Mouse (Mus musculus) frontal cortex, postnatal 14 days (tissue): ENCODE results near the gene Cdk5rap1.
"Not testable (repeated sequence)": the region's sequence is repeated elsewhere in the genome, so short reads cannot be mapped to it uniquely, and the experiment has no call there.

Source experiments
- DNase-seq, 2 experiments: peaks; one replicate each; pipeline ENCODE4 v3.0.0; 2022; ENCODE audit warnings: low spot score in 2 of 2

Cdk5rap1 gene

DNA sequence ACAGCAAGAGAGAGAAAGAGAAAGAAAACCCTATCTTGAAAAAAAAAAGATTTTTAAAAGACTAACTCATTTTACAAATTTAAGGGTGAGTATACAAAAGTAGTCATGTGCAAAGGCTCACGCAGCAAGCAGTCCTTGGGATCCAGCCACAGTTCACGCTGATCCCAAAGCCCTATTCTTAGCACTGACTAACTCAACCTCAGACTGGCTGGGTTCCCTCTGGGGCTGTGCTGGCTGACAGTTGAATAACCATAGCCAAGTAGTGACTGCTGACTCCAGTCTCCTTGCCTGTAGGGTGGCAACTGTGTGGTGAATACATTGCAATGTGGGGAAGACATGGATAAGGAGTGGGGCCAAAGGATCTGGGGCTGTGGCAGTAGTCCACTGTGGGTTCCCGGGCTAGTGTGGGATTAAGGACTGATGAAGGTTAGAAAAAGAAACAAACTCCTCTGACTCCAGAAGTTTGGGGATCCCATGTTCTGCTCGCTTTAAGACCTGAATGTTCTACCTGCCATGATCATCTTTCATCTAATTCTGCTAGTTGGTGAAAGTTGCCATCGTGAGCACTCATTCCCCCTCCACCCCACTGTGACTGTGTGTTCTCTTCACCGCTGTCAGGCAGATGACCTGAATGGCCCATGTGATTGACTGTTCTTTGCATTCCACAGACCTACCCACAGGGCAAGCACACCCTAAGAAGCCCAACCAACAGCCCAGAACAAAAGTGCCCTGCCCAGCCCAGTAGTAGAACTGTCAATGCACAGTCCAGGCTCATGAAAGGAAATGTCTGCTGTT, 2.2 kb upstream of the Cdk5rap1 start:
- no peak for DNase-seq

DNA sequence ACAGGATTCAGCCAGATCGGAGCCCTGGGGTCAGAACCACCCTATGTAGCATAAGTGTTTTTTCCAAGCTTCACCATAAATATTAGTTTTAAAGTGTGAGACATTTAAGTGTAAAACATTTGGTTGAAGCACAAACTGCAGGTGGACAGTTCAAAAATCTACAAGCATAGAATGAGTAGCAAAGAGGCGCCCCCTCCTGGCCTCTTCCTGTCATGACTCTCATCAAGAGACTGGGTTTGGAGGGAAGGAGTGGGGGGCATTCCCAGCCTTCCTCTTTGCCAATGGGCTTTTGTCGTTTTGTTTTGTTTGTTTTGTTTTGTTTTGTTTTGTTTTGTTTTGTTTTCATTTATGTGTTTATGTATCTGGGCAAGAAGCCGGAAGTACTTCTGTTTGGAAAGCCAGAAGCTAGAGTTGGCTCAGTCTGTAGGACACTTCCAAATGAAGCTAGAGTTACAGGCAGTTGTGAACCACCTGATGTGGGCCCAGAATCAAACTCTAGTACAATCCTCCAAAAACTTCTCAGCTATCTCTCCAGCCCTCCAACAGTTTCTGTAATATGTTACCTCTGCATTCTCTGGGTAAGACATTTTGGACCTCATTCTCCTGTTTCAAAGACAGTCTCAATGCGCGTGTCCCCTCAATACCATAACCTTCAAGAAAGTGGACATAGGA, 1.3 kb upstream of the Cdk5rap1 start:
- peak in 1 of 2 experiments; percentile 62 for DNase-seq

DNA sequence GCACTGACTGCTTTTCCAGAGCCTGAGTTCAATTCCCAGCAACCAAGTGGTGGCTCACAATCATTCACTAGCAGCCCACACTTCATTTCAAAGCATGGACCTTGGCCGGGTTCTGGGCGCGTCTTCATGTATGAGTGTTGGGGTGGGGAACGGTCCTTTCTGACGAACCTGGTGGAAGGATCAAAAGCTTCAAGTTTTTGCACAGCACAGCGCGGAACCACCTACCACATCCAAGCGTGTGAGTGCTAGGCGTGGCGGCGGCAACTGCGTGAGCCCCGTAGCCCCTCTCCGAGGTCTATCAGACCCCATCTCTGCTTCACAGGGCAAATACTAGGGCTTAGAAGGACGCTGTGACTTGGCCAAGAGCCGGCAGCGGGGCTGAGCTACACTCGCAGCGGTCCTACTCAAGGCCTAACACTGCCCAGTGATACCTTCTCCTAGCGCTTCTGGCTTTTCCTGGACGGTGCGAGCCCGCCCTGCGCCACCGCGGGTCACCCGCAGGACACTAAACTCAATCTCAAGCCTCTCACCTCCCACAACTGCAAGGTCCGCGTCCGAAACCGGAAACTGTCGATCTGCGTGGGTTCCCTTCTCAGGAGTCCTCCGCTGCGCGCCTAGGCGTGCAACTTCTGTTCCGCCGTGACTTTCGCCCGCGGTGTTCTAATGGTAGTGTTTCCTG, 520 bp downstream of the Cdk5rap1 start:
- peak; percentile 77 to 78 for DNase-seq

DNA sequence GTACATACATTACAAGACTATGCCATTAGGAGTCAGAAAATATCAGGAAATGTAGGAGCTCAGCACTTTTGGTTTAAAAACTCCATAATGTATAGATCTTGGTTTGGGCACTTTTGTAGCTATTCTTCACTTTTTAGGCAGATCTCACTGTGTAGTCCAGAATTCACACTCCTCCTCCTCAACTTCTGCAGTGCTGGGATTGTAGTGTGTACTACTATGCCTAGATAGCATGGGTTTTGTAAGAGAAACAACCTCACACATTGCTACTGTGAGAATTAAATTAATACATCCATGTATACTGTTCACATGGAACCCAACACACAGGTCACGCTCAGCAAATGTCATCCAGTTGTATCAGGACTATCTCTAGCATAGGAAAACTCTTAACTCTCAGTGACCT, 5.3 kb downstream of the Cdk5rap1 start:
- DNase-seq = no peak

DNA sequence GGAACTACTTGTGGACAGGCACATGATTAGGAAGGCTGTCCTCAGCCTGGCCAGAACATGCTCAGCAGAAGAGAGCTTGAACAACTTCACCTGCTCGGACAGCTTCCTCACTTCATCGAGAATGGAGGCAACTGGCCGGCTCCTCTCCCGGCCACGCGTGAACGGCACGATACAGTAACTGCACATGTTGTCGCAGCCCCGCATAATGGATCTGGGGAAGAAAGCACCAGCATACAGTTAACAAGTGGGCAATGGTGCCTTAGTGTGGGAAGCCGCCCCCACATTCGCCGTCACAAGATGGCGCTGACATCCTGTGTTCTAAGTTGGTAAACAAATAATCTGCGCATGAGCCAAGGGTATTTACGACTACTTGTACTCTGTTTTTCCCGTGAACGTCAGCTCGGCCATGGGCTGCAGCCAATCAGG, 18.8 kb downstream of the Cdk5rap1 start:
- DNase-seq = not testable (repeated sequence)

DNA sequence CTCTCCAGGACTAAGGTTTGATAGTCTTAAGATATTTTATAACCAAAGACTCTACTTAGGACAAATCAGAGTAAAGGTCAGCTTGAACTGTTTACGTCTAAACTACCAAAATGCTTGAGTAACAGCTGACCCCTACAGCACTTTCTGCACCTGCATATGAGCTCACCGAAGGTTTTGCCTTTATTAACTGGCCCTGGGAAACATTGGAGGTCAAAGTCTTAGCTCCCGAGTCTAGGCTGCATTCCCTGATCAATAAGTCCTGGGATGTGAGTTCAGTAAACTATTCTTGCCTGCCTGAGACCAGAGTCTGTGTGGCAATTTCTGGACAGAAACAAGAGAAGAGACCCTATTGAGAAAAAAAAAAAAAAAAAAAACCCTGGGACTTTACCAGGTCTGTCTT, 24.7 kb downstream of the Cdk5rap1 start:
- DNase-seq = no peak

DNA sequence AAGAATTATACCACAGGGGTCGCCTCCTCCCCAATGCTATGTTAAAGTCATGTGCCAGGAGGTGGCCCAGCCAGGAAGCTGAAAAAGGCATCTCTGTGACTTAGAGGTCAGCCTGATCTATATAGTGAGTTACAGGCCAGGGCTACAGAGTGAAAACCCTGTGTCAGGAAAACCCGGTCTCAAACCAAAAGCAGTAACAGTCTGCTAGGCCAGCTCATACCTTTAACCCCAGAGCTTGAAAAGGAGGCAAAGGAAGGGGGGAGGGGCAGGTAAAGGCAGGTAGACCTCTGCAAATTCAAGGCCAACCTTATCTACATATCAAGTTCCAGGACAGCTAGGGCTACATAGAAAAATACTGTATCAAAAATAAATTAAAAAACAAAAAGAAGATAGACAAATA, 33.5 kb downstream of the Cdk5rap1 start:
- no peak for DNase-seq

DNA sequence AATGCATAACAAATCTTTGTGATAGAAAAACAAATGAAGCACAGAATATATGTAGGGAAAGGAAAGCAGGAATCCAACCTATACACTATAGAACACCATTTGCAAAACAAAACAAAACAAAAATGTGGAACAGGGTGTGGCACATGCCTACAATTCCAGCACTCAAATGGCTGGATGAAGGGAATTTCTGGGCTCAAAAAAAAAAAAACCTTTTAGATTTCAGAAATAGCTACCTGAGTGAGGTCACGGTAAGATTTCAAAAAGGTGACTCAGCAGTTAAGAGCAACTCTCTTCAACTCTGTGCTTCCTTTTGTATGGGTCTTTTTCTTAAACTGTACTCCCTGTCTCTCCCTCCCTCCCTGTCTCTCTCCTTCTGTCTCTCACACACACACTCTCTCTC, 34.6 kb downstream of the Cdk5rap1 start:
- DNase-seq = no peak

DNA sequence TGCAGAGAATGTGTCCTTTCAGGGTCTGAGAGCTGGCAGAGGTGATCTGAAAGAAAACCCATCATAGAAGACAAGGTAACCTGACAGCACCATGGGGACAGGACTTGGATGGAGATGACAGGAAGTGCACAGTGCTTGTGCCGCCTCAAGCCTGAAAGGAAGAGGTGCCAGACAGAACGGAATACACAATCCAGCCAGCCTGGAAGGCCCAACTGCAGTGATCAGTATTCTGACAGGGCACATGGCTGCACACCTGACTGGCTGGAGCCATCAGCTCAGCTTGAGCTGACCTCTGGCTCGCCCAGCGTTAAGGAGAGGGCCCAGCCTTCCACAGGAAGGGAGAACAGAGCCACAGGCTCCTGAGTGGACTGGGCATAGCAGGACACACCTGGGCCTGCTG, 37.2 kb downstream of the Cdk5rap1 start:
- no peak for DNase-seq

DNA sequence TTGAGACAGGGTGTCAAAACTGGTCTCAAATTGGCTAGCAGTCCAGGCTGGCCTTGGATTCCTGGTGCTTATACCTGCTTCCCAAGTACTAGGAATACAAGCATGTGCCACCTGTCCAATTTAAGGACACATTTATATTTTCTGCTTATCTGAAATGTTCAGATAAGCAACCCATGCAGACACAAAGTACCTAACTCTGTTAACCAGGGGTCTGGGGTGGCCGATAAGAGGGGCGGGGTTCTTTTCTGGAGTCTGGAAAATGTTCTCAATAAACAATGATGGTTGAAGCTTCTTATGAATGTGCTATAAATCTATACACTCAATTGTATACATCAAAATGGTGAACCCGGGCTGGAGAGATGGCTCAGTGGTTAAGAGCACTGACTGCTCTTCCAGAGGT, 46.0 kb downstream of the Cdk5rap1 start:
- no peak for DNase-seq

DNA sequence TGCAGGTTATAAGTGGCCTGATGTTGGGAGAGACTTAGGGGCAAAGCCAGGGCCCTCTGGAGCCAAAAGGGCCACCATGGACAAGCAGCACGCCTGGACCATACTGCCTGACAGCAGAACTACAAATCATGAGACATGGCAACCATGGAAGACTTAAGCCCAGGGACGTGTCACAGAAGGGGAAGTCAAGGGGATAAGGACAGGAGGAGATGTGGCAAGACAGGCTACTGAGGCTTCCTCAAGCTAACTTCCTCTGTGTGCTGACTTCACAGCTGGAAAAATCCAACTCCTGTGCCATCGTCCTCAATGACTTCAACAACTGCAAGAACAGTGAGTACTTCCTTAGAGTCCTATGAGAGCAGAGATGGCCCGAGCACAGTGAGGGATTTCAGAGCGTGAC, 59.0 kb downstream of the Cdk5rap1 start:
- DNase-seq = not testable (repeated sequence)

DNA sequence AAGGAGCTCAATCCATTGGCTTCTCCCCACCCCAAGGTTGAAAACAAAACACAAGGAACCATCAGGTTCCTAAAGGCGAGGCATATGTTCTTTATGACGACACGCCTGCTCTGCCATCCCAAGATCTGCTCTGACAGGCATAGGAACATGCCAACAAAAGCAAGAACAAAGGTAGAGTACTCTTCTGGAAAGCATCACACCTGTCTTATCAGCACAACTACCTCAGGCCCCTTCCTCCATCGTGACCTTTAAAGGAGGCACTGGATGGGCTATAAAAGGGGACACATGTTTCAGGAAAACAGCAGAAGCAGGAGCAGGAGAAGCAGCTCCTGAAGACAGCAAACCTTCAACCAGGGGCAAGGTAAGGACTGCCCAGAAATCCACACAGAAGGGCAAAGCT, 65.9 kb downstream of the Cdk5rap1 start, which contains the start of gene Bpifb9b:
Gene Bpifb9b, plus strand, starts transcription at position 301 of the 400 bp plus-strand sequence.
- DNase-seq = not testable (repeated sequence)

DNA sequence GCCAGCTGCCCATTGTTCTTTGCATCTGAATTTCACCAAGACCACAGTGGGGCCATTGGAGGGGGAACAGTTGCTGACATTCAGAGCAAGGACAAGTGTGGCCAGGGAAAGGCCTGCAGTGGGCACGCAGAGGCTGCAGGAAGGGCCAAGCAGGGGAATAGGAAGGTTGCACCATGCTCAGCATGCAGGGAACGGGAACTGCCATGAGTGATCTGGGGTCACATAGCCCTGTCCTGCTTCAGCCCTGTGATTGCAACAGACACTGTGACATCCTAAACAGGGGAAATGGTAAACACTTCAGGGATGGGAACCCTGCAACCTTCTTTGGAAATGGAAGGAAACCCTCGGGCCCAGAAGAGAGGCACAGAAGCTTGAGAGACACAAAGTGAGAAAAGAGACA, 68.2 kb downstream of the Cdk5rap1 start:
- DNase-seq = not testable (repeated sequence)

DNA sequence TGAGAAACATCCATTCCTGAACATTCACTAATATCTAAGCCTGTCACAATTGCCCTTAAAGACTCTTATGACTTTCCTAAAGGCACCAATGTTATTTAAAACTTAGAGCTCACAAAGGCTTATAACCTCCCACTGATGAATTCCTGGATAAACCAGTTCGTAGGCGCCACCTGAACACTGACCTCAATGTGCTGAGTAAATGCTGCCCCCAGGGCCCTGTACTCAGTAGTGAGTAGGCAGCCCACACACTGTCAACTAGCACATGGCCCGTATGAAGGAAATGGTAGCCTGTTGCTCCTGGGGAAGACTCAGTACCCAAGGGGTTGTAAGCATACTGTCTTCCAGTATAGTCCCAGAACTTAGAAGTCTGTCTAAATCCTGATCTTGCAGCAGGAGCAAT, 71.0 kb downstream of the Cdk5rap1 start:
- no peak for DNase-seq

DNA sequence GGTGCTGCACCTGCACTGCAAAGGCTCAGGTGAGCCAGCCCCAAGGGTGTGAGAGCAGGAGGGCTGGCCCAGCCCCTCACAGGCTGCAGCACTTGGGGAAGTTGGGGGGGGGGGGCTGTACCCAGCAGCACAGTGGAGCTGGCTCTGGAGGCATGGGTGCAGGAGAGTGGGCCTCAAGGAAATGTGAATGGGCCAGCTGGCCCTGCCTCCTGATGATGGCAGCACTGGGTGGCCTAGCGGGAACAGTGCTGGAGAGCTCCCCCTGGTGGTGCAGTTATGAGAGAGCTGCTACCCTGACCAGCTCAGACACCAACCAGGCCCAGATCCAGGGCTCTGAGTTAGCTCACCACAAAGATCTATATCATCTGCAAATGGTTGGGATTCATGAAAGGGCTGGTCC, 72.3 kb downstream of the Cdk5rap1 start:
- peak in 1 of 2 experiments; percentile 26 for DNase-seq

DNA sequence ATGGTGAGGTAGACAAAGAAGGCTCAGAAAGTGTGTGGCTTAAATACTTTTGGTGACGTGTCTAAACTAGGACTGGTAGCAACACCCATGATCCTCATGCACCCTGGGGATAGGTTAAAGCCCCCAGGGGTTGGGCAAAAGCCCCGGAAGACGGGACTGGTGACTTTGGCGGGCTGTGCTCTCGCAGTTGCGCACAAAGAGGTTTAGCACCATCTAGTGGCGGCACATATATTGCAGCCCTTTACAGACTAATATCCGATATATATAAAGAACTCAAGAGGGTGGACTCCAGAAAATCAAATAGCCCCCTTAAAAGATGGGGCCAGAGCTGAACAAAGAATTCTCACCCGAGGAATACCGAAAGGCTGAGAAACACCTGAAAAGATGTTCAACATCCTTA, 78.1 kb downstream of the Cdk5rap1 start:
- peak in 1 of 2 experiments; percentile 10 for DNase-seq

DNA sequence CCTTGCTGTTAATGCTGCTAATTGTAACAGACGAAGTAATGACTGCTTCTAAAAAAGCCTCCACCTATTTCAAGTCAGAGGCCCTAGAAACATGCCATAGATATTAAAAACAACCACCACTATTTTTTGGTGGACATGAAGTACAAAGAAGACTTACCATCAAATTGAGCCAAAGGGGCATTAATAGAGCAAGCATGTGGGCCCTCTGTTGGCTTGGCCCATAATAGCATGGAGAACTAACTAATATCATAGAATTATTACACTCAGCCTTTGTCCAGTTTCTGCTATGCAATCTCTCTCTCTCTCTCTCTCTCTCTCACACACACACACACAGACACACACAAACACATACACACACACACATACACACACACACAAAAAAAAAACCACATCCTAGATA, 80.0 kb downstream of the Cdk5rap1 start:
- no peak for DNase-seq

DNA sequence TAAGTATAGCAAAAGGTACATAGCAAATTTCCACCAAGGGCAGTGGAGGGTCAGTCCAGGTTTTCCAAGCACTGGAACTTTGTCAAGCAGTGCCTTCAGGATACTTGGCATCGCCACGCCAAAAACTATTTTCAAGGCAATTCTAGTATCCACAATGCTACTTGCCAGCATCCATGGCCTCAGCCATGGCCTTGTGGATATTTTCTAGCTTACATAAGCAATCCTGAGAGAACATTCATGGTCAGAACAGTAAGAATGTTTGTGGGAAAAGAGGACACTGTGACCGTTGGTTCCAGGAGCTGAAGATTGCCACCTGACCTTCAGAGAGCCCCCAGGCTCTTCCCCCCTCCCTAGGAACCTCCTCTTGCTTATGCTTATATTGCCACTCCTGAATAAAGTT, 80.9 kb downstream of the Cdk5rap1 start:
- not testable (repeated sequence) for DNase-seq
